Mouse (Mus musculus): ENCODE results near the gene Glmn. TPM values are rescaled to one million over a fixed set of nuclear protein-coding genes. Genes with fewer than 3 reads are reported as not detected.

Gene Glmn
- total RNA-seq, 2 experiments from 2014 or later: 6.9 to 11.3 TPM

DNA sequence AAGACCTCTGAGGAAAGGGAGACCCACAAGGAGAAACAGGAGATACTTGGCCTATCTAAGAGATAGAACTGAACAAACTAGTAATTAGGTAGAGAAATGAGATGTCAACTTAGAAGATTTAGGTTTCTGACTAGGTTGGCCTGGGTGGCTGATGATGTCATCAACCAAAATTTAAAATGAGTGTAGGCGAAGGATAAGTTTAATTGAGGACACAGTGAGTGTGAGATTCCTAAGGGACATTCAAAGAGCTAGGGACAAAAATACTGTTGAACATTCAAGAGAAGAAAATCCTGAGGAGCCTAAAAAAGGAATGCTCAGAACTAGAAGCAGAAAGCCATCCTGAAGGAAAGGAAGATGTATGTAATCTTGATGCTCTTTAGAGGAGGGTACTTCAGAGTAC, 81.6 kb downstream of the Glmn start:
- DNase-seq: no peak

GRCm38 (mm10) chr5:107515453-107515852, 82.2 kb downstream of the Glmn start:
- DNase-seq: no peak

DNA sequence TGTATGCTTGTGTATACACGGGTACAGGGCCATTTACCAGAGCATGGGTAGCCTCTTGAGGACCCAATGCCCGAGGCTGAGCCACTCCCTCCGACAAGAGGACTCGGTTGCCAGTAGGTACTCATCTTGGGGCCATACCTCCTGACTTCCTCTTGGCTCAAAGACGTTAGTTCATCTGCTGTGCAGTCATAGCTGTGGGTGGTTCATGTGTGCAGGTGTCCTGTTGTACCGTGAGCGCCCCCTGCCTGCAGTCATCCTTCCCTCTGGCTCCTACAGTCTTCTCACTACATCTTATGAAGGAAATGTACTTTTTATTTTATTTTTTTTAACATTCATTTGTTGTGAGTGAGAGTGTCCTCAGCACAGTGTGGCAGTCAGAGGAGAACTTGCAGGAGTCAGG, 84.1 kb downstream of the Glmn start:
- peak; percentile 54 to 75 for DNase-seq

DNA sequence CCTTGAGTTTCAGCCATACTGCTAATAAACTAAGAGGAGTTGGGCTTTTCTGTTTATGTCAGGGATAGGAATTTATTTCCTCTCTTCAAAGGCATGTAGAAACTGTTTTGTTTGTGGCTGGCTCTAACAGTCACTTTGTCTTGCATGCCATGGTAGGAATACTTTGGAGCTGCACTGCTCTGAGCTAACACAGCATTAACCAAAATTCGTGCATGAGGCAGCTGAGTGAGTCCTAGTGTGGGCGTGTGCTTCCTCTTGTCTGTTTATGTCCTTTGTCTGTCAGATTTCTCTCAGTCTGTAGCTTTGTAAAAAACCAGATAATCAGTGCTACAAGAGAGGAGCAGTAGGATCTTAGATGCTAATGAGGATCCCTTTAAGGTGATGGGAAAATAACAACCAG, 86.4 kb downstream of the Glmn start:
- DNase-seq: no peak

GRCm38 (mm10) chr5:107510503-107510902, 87.2 kb downstream of the Glmn start:
- DNase-seq: no peak

DNA sequence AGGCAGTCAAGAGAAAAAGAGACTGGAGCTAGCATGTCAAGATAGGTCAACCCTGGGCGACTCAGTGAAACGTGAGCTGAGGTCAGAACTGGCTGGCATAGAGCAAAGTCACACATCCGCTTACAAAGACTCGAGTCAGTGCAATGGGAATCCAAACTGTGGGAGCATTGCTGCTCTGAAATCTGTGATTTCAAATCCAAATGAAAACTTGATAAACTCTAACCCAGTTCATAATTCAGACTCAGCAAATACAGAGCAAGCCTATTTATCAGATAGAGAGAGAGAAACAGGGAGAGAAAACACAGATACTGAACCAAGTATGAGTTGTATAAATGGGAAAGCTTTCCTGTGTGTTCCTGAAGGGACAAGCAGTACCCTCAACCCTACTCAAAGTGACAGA, 90.4 kb downstream of the Glmn start, which contains the start of gene Gm42669:
Gene Gm42669, plus strand, starts transcription at position 301 of the 400 bp plus-strand sequence.
- no peak for DNase-seq

- no peak for DNase-seq
These were observed 96.9 kb downstream of the Glmn start for GRCm38 (mm10) chr5:107500741-107501140.

GRCm38 (mm10) chr5:107499891-107500535, 97.7 kb downstream of the Glmn start:
- DNase-seq: no peak

Other genes with a start within 250 kb of the Glmn start
- gene Ephx4, start 195.2 kb downstream of the Glmn start, total RNA-seq (2021): 1 to 10 TPM in 1 of 2 experiments, under 1 TPM in 1; 0.63 to 2.2 TPM
- gene Lpcat2b, start 166.3 kb downstream of the Glmn start, total RNA-seq (2021): not detected
- 1 to 10 TPM; 5.3 to 7.0 TPM for gene Btbd8, start 159.9 kb downstream of the Glmn start, total RNA-seq (2021)
- gene Gm42669, start 90.3 kb downstream of the Glmn start, total RNA-seq (2021): not detected
- gene 1700028K03Rik, start 63.2 kb downstream of the Glmn start, total RNA-seq (2021): under 1 TPM in 1 of 2 experiments, not detected in 1; 0.07 TPM
- 10 to 100 TPM; 14.2 to 15.8 TPM for gene Rpap2, start 515 bp downstream of the Glmn start, total RNA-seq (2021)
- gene Gfi1, start 128.1 kb upstream of the Glmn start, total RNA-seq (2021): under 1 TPM in 1 of 2 experiments, not detected in 1; 0.20 TPM
- gene Ube2d2b, start 232.2 kb upstream of the Glmn start, total RNA-seq (2021): not detected